Mouse (Mus musculus) thymus, postnatal 10 days (tissue): Measurements from ENCODE around the gene Erich4.

ENCODE experiments used
- DNase-seq, 2 experiments: peaks; one replicate each; pipeline ENCODE4 v3.0.0; 2021; ENCODE audit warnings: low spot score in 2 of 2

Erich4 gene

DNA sequence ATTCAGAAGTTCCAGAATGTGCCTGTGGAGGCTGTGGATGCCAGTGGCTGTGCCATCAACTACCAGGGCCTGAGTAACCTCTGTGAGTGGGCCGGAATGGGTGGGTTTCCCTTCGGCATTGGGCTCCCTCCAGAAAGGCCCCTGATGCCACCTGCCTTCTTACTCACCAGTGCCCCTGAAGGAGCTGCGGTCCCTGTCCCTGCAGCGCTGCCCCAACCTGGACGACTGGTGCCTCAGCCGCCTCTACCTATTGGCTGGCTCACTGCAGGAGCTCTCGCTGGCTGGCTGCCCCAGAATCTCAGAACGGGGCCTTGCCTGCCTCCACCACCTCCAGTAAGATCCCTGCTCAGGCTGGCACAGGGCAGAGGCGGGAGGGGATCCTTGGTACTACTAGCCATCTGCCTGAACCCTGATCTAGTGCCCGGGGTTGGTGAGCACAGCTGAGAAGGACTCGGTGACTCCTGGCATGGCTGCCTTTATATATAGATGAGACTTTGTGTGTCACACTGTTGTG lies 8.2 kb upstream of the Erich4 start:
- DNase-seq = no peak

DNA sequence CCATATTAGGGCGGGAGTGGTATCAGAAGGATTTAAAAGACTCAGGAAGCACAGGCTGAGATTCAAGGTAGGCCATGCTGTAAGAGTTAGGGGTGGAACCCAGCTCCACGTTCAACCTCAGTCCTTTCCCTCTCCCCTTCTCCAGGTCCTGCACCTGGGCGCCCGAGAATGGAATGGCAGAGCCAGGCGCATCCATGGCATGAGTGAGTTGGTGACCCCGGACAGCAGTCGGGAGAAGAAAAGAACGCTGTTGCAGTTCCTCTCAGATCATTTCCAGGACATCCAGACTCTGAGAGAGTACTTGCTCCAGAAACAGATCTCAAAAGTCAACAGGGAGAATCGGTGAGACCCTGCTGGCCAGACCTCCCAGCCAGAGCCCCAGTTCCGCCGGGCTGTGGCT lies 5.1 kb upstream of the Erich4 start:
- no peak for DNase-seq

DNA sequence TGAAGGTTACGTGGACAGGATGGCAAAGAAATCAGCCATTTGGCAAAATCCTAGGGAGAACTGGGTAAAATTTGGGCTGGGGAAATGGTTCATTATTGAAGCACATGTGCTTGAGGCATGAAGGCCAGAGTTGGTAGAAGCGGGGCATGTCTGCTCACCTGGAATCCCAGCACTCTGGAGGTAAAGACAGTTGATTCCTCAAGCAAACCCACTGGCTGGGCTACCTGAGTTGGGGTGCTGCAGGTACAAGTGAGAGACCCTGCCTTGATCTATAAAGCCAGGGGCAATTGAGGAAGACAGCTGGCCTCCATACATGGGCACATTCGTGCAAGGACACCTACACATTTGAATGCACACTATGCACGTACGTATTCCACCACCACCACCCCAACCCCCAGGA lies 4.4 kb upstream of the Erich4 start:
- DNase-seq = no peak

DNA sequence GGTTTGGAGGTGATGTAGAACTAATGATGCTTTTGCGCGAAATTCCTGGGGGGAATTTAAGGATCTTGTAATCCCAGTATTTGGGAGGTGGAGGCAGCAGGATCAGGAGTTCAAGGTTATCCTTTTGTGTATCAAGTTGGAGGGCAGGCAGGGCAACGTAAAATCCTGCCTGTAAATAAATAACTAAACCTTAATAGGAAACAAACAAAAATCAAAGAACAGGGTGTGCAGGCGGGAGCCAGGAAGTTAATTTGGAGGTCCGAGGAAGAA lies 4.0 kb upstream of the Erich4 start:
- DNase-seq = no peak

DNA sequence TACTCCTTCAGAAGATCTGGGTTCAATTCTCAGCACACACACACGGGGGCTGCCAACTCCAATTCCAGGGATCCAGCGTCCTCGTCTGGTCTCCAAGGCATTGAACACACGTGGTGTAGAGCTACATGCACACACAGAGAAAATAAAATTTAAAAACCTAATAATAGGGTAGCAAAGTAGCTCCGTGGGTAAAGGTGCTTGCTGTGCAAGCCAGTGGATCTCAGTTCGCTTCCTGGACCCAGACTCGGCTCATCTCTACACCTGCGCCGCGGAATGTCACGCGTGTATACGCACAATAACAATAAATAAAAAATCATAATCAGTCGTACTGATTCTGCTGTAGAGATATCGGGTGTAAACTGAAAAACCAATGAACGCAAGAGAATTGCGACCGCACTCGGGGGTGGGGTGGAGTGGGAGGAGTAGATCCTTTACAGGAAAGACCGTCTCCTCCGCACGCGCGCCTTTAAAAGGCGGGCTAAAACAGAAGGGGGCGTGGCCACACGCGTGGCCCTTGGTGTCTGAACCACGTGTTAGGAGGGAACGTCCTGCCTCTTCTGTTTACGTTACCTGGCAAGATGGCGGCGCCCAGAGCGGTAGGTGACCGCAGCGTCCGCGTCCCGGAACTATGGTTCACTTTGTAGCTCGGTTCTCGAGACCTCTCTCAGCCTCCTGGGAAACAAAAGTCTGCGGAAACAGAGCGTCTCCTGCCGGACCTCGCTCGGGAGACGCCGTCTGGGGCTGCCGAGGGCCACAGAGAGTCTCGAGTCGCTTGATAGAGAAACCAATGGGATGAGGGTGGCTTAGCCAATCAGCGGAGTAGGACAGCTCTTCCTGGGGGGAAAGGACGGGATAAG lies 3.4 kb upstream of the Erich4 start, which contains the start of gene Dmac2:
TSS of gene Dmac2 (plus strand) at position 550 of the 857 bp plus-strand sequence.
- DNase-seq = peak; percentile 94

DNA sequence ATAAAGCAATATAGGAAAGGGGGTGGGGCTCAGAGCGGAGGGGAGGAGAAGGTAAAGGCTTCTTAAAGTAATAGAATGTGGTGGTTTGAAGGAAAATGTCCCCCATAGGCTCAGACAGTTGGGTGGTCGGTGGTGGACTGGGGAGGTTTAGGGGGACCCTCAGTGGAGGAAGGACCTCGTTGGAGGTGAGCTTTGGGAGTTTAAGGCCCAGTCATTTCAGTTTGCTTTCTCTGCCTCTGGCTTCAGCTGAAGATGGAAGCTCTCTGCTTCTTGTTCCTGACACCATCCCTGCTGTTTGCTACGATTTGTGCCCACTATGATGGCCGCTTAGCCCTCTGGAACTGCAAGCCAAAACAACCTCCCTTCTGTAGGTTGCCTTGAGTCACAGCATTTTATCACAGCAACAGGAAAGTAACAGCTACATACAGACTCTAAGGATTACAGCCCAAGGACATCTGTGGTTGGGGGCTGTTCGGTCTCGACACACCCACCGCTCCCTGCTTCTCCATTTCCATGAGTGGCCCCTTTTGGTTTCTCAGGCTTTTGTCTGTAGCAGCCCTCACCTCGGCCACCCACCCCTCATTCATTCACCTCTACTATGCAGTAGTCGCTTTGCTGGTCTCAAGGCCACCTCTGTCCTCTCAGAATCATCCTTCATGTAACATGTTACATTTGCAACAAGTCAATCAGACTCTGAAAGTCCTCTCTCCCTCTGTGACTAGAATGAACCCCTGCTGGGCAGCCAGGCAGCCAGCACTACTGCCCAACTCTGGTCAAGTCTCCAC lies 1.9 kb upstream of the Erich4 start:
- no peak for DNase-seq

DNA sequence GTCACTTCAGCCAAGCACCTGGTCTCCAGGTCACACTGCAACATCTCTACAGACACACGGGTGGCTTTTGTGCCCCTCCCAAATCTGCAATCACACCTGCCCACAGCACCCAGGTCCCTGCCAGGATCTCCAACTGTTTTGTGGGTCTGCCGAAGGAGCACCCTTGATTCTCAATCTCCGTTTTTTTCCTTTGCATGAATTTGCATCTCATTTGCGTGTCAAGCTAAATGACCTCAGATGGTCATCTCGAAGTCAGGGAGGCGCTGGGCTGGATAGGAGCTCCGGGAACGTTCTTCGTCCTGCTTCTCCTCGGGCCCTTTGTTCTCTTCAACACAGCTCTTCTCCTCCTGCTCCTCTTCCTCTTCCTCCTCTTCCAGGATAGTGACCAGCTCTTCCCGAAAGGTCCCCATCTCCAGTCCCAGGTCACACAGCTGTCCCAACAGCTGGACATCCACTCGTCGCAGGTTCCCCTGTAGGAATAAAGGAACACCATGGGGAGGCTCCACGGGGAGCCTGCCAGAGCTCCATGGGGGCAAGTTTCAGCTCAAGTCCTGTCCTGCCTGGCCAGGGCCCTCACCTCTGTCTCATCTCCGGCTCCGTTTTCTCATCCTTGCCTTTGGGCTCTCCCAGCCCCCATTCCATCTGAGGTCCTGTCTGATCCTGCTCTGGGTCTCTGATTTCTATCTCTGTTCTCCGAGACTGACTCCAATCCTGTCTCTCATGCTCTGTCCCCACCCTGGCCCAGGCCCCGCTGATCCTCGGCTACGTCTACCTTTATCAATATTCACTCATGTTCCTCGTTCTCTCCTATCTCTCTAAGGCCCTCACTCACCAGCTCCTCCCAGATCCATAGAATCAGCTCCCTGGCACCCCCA lies 624 bp downstream of the Erich4 start:
- DNase-seq = peak in 1 of 2 experiments; percentile 2

DNA sequence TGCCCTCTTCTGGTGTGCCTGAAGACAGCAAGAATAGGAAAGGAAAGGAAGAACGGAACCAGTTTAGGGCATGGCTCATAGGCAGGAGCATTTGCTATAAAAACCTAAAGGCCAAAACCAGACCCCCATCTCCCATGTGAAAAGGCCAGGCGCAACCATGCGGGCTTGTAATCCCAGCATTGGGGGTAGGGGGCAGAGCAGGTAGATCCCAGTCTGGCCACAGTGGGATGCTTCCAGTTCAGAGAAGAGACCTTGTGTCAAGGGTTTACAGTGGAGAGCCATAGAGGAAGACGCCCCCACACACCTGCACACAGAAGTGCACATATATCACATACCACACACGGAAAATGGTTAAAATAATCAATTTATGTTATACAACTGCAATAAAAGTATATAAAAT lies 1.6 kb downstream of the Erich4 start:
- peak in 1 of 2 experiments; percentile 1 for DNase-seq

DNA sequence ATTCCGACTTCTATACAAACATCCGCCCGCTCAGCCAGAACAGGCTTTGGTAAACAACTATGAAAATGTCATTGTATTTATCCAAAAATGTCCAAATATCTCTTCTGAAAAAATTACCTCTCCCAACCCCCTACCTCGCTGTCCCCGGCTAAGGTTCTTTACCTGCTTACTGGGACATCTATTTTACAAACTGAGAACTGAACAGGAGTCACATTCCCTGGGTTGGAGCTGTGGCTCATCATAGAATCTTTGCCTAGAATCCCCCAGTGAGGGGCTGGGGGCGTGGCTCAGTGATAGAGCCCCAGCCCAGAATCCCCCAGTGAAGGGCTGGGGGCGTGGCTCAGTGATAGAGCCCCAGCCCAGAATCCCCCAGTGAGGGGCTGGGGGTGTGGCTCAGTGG lies 4.2 kb downstream of the Erich4 start:
- DNase-seq = peak in 1 of 2 experiments; percentile 1

DNA sequence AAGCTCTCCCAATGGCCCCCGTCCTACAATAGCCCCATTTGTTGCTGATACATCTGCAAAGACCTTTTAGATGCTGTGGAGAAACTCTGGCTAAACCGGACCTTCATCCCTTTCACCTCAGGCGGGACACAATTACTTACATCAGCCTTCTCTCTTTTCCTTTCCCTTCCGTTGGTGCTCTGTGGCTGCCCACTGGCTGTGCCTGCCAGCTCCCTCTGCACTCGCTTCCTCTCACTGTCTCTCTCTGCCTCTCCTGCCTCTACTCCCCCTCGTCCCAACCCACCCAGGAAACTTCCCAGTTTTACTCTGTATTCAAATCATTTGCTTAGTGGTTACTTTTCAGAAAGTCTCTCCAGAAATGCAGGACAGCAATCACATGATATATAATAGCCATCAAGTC lies 5.6 kb downstream of the Erich4 start:
- DNase-seq = peak in 1 of 2 experiments; percentile 2

DNA sequence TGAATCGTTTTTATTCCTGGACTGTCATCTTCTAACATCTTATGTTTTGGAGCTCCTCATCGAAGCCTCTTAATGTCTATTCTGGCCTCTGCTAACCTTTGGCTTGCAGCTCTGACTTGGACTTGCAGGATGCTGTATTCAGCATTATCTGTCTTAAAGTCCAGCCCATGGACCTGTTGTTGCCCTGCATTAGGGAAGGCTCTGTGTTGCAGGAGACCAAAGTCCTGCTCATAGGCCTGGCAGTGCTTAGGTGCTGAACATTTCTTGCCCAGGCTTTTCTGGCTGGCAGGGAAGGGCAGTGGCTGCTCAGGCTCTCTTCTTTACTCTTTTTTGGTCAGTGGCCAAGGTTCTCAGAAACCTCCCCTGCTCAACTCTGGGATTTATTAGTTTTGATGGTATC lies 8.5 kb downstream of the Erich4 start:
- DNase-seq = no peak

DNA sequence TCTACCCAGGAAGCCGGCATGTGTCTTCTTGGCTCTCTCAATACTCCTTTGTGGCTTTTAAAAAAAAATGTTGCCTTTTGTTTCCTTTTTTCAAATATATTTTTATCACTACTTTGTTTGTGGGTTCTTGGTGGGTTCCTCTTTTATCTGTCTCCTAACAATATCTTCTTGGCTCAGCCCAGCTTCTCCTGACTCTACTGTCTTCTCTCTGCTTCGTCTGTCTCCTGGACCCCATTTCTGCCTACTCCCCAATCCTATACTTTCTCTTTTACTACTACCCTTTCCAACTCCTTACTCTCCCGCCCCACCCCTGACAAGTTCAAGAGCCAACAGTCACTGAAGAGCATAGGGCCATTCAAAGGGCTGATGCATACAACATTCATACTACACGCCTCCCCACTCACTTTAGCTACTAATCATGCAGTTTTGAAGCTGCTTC lies 9.0 kb downstream of the Erich4 start:
- DNase-seq = no peak

DNA sequence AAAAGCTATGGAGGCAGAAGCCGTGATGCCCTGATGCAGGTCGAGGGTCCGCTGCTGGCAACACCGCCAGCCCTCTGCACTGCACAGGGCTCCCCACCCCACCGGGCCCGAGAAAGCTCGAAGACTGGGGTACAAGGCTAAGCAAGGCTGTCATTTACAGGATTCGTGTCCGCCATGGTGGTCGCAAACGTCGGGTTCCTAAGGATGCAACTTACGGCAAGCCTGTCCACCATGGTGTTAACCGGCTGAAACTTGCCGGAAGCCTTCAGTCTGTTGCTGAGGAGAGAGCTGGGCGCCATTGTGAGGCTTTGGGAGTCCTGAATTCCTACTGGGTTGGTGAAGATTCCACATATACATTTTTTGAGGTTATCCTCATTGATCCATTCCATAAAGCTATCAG lies 14.3 kb downstream of the Erich4 start:
- no peak for DNase-seq

DNA sequence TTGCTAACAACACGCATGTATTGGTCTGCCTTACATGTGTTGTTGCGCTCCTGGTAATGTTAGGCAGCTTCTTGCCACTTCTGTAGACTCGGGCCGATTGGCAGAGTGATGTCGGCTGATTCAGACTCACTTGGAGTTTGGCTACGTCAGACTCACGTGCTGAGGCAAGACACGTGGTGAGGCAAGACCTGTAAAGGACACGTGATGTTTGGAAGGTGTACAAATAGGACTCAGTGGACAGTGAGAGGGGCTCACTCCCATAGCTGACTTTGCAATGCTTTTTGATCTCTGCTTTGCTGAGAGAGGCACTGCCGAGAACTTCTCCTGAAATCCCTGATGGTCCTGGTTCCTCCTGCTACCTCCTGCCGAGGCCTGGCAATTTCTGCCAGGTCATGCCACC lies 15.0 kb downstream of the Erich4 start:
- no peak for DNase-seq

DNA sequence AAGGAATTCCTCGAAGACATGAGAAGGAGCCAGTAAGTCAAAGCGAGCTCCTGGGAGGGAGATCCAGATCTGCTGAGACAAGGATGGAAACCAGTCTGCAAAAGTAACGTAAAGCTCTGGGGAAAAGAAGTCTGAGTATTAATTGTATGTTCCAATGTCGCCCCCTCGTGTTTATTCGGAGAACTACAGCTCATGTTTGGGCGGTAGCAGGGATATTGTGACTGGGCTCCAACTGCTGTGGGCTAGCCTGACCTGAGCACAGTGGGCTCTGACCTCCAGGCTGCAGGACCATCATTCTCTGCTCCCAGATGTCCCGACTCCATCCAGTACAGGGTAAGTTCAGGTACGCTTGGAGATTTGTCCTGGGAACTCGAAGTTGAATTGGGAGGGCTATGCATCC lies 16.0 kb downstream of the Erich4 start:
- DNase-seq = peak; percentile 45 to 77

DNA sequence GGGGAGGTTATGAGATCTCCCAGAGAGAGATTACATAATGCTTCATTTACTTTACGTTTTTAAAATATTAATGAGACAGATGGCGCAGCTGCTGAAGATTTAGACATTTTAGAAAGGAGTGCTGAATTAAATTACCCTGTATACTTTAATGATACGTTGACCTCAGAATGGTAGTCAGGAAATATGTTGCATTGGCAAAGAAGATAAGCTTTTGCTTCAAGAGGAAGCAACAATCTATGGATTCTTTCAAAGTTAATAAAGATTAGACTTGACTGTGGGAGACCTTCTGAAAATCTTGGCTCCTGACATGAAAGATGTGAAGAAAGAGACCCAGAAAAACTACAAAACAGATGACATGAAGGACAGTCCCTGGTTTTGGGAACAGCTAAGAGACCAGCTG lies 21.8 kb downstream of the Erich4 start:
- DNase-seq = no peak

DNA sequence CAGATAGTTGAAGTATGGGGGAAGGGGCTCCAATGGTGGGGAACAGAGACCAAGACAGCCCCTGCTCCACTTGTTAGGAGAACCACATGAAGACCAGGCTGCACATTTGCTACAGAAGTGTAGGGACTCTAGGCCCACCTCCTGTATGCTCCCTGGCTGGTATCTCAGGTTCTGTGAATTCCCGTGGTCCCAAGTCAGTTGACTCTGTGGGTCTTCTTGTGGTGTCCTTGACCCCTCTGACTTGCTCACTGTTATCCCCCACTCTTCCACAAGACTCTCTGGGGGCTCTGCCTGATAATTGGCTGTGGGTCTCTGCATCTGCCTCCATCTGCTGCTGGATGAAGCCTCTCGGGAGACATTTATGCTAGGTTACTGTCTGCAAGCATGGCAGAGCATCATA lies 24.5 kb downstream of the Erich4 start:
- DNase-seq = no peak

DNA sequence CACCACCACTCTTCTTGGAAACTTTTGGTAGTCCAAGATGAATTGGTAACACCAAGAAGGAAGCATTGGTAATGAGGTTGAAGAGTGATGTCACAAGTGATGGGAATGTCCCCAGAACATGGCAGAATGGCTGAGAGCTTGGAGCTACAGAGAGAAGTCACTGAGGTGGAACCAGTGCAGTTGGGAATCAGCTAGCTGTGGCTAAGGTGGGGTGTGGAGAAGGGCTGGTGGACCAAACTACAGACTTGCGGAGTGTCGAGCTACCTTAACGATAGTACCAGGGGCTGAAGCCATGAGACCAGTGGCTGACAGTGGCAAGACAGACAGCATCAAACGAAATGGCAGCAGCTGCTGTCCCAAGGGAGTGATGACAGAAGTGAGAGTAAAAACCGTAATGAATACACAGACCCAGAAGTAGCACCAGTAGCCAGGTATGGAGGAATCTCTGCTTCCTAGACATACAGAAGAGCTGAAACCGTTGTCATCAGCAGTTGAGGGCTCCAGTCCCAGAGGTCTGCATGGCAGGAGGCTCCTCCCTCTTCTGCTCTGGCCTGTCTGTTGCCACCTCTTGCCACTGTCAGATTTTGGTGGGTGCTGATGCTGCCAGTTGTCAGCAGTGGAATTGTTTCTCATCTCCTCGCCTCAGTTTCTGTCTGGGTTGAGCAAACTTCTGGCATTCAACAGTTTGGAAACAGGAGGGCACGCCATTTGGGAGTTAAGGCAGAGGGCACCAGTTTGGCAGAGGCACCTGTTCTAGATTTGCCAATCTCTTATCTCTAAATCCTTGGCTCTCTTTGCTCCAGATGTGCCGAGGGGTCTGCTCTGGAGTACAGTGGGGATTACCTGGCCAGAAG lies 30.1 kb downstream of the Erich4 start:
- no peak for DNase-seq

DNA sequence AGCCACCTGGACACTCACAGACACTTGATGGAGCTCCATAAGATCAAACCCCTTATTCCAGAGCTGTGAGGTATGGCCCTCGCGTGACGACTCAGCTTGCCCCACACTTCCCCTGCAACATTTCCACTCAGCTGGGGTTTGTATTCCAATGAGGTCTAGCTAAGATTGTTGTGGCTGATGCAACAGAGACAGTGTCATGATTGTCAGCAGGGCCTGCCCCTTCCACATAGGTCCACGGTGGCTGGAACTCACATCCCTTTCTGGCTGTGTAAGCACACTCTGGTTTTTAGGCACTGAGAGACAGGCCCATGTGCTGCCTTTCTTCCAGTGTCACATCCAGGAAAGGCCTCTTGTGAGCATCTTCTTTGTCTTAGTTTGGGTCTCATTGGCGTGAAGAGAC lies 31.0 kb downstream of the Erich4 start:
- DNase-seq = no peak

DNA sequence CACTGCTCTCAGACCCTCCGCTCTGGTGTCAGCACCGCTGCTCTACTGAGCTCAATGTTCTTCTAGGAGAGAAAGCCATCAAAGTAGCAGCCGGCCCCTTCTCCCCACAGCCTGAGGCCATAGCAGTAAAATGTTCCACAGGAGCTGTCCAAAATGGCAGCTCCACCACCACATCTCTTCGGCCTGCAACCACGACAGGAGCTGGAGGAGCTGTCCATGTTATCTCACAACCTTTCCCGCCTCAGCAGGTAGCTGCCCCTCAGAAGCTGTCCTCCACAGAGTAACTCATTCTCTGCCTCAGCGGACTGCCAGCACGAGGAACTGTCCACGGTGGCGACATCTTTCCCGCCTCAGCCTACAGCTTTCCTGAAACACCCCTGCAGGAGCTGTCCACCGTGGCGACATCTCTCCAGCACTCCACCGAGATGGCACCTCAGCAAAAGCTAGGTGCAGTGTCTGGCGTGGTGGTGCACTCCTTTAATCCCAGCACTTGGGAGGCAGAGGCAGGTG lies 33.3 kb downstream of the Erich4 start:
- no peak for DNase-seq

DNA sequence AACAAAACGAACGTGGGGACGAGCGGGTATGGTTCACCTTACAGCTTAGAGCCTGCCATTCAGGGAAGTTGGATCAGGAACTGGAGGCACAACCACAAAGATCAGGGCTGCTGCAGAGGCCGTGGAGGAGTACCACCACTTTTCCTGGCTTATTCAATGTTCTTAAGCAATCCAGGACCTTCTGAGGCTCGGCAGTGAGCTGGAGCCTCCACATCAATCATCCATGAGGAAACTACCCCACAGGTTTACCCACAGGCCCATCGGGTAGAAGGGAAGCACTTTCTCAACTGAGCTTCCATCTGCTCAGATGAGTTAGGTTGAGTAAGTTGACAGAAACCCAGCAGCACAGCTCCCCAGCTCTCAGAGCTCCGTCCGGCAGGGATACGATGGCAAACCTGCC lies 36.3 kb downstream of the Erich4 start:
- no peak for DNase-seq
